Mouse (Mus musculus) midbrain, postnatal 0 days (tissue): Measurements from ENCODE around the gene Ak2. TPM values are rescaled to one million over a fixed set of nuclear protein-coding genes. Genes with fewer than 3 reads are reported as not detected.
A peak's percentile ranks its signal among the peaks of the same experiment; 100 is the strongest.

Experiments used
- ATAC-seq: fragments of 200-750 bp; cut with Nextera tagmentation; 2 replicates; pipeline ENCODE4 v1.8.0; 2017; ENCODE audit warnings: moderate number of reproducible peaks, mild to moderate bottlenecking, moderate TSS enrichment, moderate library complexity; ENCODE audit not compliant: low FRiP score
- DNase-seq: peaks from one replicate; pipeline ENCODE4 v3.0.0-alpha.2; 2015; ENCODE audit warnings: low spot score
- H3K27ac ChIP-seq: fragments of 300-500 bp; sonication (generic); 2 replicates; pipeline ENCODE4 v1.5.1; 2014; ENCODE audit warnings: low read depth, mild to moderate bottlenecking, low read length, mixed read lengths
- H3K27me3 ChIP-seq: fragments of 300-500 bp; sonication (generic); 2 replicates; pipeline ENCODE4 v1.6.1; 2014; ENCODE audit warnings: low read length, control low read depth, mixed read lengths; ENCODE audit not compliant: insufficient read depth
- H3K36me3 ChIP-seq: fragments of 300-500 bp; sonication (generic); 2 replicates; pipeline ENCODE4 v1.6.1; 2014; ENCODE audit warnings: low read length, control low read depth, mixed read lengths; ENCODE audit not compliant: insufficient read depth
- H3K4me1 ChIP-seq: fragments of 300-500 bp; sonication (generic); 2 replicates; pipeline ENCODE4 v1.6.1; 2014; ENCODE audit warnings: mild to moderate bottlenecking, control low read depth, antibody characterized with exemption, low read length, mixed read lengths; ENCODE audit not compliant: insufficient read depth
- H3K4me2 ChIP-seq: fragments of 300-500 bp; sonication (generic); 2 replicates; pipeline ENCODE4 v1.6.1; 2014; ENCODE audit warnings: low read depth, mild to moderate bottlenecking, low read length, mixed read lengths; ENCODE audit not compliant: poor library complexity, severe bottlenecking
- H3K4me3 ChIP-seq: fragments of 300-500 bp; sonication (generic); 2 replicates; pipeline ENCODE4 v1.5.1; 2014; ENCODE audit warnings: low read depth, mild to moderate bottlenecking, low read length, moderate library complexity
- H3K9ac ChIP-seq: fragments of 300-500 bp; sonication (generic); replicated peaks from 2 replicates; pipeline ENCODE4 v1.6.1; 2014; ENCODE audit warnings: mild to moderate bottlenecking, low read length, moderate library complexity, mixed read lengths; ENCODE audit not compliant: poor library complexity, severe bottlenecking
- H3K9me3 ChIP-seq: fragments of 300-500 bp; sonication (generic); 2 replicates; pipeline ENCODE4 v1.6.1; 2016; ENCODE audit warnings: low read length, control low read depth
- CTCF ChIP-seq: IDR thresholded peaks from 2 replicates; pipeline ENCODE4 v1.5.1; 2016; ENCODE audit warnings: antibody characterized with exemption, mild to moderate bottlenecking
- WGBS: fragments of 180-500 bp; shearing (Covaris S2); extraction: QIAGEN DNeasy Blood & Tissue Kit; methylation state at CpG from one replicate; pipeline ENCODE4 v1.1.7; 2014; 5-methylcytosine and 5-hydroxymethylcytosine counted together
- polyA plus RNA-seq: library from polyadenylated mRNA; unstranded; fragments of >200 nt; fragmentation: Nextera tagmentation; extraction: Ambion mirVana; gene quantifications from 2 replicates; pipeline ENCODE4 v1.2.1, GENCODE M21; 2015
- total RNA-seq: library from RNA; depleted of rRNA; stranded (reverse); fragments of >200 nt; gene quantifications from 2 replicates; pipeline ENCODE4 v1.2.3, GENCODE M21; 2014; rRNA removed

The Ak2 gene
- total and polyA plus RNA-seq, 2 experiments from 2014 or later, result 31.0 to 67.1 TPM

DNA sequence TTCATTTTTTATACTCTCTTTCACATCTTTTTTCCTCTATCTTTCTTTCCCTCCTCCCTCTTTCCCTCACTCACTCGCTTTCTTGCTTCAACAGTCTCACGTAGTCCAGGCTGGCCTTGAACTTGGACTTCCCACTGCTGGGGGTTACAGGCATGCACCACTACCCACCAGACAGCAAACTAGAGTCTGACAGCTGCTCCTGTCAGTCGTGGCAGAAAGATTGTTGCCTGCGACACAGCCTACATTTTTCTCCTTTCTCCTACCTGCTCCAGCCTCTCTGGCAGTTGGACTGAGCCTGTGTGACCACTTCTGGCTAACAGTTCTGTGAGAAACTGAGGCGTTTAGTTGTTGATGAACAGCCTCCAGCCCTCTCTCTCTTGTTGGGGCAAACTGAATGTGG, 63.8 kb downstream of the Ak2 start:
- WGBS, result 88% methylated on average over 5 of the region's 5 CpGs
- Histone ChIP-seq H3K36me3 (no peaks in the 10 kb centered on the region; the same call in 1 of the 2 replicates), H3K27ac (no peak overlapping the region), H3K4me3 (no peak overlapping the region), H3K4me2 (no peak overlapping the region), H3K4me1 (peaks cover 4% of the 10 kb centered on the region; the same call in 1 of the 2 replicates), H3K9me3 (no peaks in the 10 kb centered on the region), H3K27me3 (no peaks in the 10 kb centered on the region), H3K9ac (no peak overlapping the region)
- no peak for ATAC-seq
- TF ChIP-seq CTCF, result no peak
- no peak for DNase-seq

DNA sequence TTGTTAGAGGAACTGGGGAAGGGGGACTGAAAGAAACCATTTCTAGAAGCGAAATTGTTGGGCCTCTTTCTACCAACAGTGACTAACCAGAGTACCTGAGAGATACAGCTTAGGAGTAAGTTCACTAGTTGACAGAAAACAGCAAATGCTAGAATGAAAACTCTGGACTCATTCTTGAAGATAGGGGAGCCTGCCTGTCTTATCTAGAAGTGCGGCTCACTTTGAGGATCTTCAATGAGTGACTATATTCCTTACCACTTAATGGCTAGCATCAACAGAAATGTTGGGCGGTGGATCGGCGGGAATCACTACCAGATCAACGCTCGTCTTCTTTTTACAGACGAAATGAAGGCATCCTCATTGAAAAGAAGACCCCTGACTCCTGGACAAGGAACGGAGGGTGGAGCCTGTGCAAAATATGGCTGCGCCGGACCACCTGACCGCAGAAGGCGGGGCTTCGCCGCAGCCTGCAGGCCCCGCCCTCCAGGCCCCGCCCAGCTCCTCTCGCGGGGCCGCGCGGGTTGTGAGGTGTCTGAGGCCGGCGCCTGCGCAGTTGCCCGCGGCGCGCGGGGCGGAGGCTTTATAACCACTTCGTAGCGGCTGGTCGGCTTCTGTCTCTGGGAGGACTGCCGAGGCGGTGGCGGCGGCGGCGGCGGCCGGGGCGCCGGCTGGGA, 65.9 kb downstream of the Ak2 start:
- DNase-seq (peak; percentile 98), ATAC-seq (peak; percentile 95)
- peak overlapping the region; percentile 88 for H3K4me2 ChIP-seq
- peak overlapping the region; percentile 80 for H3K4me3 ChIP-seq
- H3K9me3 ChIP-seq, result no peaks in the 10 kb centered on the region
- no peaks in the 10 kb centered on the region for H3K36me3 ChIP-seq
- peak overlapping the region; percentile 90 for H3K9ac ChIP-seq
- H3K27ac ChIP-seq, result peak overlapping the region; percentile 92
- WGBS, result 5% methylated on average over 32 of the region's 44 CpGs
- no peaks in the 10 kb centered on the region for H3K27me3 ChIP-seq
- peak; percentile 1; the same call in 1 of the 2 replicates for TF ChIP-seq CTCF
- H3K4me1 ChIP-seq, result peaks cover 4% of the 10 kb centered on the region; the same call in 1 of the 2 replicates

DNA sequence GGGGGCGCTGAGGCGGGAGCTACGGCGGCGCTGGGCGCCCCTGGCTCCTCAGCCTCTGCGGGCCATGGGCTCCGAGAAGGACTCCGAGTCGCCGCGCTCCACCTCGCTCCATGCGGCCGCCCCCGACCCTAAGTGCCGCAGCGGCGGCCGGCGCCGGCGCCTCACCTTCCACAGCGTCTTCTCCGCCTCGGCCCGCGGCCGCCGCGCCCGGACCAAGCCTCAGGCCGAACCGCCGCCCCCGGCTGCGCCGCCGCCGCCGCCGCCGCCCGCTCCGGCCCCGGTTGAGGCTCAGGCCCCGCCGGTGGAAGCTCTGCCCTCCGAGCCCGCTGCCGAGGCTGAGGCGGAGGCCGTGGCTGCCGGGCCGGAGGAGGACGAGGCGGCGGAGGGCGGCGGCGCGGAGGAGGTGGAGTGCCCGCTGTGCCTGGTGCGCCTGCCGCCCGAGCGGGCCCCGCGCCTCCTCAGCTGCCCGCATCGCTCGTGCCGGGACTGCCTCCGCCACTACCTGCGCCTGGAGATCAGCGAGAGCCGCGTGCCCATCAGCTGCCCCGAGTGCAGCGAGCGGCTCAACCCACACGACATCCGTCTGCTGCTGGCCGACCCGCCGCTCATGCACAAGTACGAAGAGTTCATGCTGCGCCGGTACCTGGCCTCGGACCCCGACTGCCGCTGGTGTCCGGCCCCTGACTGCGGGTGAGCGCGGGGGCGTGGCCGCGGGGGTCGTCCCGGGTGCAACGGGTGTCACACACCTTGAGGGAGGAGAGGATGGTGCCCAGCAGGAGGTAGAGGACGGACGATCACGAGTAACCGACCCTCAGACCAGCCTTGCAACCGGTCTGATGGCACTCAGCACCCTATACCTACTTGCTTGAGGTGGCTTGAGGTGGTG, 66.7 kb downstream of the Ak2 start, which contains the start of gene Rnf19b:
Gene Rnf19b (plus strand): TSS at position 65 of the 886 bp plus-strand sequence.
- H3K9ac ChIP-seq, result peak within 1 kb of the TSS; percentile 90
- WGBS, result under 1% methylated on average over 69 of the region's 107 CpGs
- H3K4me3 ChIP-seq, result peak within 1 kb of the TSS; percentile 80
- peaks cover 4% of the 10 kb centered on the region; the same call in 1 of the 2 replicates for H3K4me1 ChIP-seq
- peak within 1 kb of the TSS; percentile 92 for H3K27ac ChIP-seq
- TF ChIP-seq CTCF, result no peak
- peak; percentile 44 for ATAC-seq
- H3K9me3 ChIP-seq, result no peaks in the 10 kb centered on the region
- DNase-seq, result peak; percentile 21
- no peaks in the 10 kb centered on the region for H3K27me3 ChIP-seq
- H3K36me3 ChIP-seq, result no peaks in the 10 kb centered on the region
- H3K4me2 ChIP-seq, result peak within 1 kb of the TSS; percentile 88

DNA sequence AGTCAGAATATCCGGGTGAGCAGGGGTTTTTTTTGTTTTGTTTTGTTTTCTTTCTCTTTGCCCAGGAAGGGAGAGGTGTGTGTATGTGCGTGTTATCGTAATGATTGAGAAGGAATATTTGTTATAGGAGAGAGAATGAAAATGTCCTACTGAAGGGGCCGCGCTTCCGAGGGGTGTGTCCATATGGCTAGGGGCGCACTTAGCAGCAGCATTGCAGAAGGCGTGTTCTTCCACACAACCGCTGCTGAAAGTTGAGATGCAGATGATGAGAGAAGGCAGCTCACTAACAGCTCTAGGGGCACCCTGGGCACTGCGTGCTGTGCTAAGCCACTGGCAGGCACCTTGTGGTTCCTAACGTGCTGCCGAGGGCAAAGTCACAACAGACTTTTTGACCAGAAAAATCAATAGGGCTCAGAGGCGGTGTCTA, 67.4 kb downstream of the Ak2 start:
- DNase-seq (peak; percentile 34), ATAC-seq (no peak)
- WGBS, result 1% methylated on average over 13 of the region's 13 CpGs
- Histone ChIP-seq H3K9ac (peak overlapping the region; percentile 90), H3K36me3 (no peaks in the 10 kb centered on the region), H3K4me3 (peak overlapping the region; percentile 80), H3K9me3 (no peaks in the 10 kb centered on the region), H3K27ac (peak overlapping the region; percentile 92; the same call in 1 of the 2 replicates), H3K27me3 (no peaks in the 10 kb centered on the region), H3K4me1 (peaks cover 4% of the 10 kb centered on the region; the same call in 1 of the 2 replicates), H3K4me2 (peak overlapping the region; percentile 88)
- TF ChIP-seq CTCF, result no peak; the same call in 1 of the 2 replicates

DNA sequence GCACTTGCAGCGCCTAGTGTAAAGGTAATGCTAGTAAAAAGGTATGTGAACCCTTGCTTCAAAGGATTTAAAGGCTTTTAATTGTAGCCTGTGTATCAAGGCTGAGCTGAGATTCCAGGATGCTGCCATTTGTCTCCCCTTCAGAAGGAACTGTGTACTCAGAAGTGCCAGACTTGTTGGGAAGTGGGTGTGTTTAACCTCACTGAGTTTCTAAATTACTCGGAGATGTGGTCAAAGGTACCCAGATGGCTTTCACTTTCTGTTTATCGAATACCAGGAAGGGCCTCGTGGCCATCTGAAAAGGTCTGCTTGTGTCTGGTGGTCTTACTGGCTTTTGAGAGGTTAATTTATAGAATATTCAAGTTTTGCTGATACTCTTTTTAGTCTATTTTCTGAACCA, 68.2 kb downstream of the Ak2 start:
- Histone ChIP-seq H3K9ac (0 out of 2 replicates have a peak overlapping the region, but pooled peaks have one; percentile 20), H3K4me3 (peak overlapping the region; percentile 80), H3K4me1 (peaks cover 4% of the 10 kb centered on the region; the same call in 1 of the 2 replicates), H3K27me3 (no peaks in the 10 kb centered on the region), H3K36me3 (no peaks in the 10 kb centered on the region), H3K27ac (no peak overlapping the region), H3K4me2 (peak overlapping the region; percentile 88), H3K9me3 (no peaks in the 10 kb centered on the region)
- TF ChIP-seq CTCF, result no peak
- DNase-seq (no peak), ATAC-seq (no peak)
- WGBS, result 62% methylated on average over 4 of the region's 4 CpGs

Other genes with a start within 250 kb of the Ak2 start
- 0.19 and 0.38 TPM in 2 replicates for gene A3galt2, start 236.6 kb upstream of the Ak2 start, total RNA-seq
- 0.05 TPM in 1 of 2 replicates, not detected in the other for gene A3galt2, start 236.6 kb upstream of the Ak2 start, polyA plus RNA-seq
- 26.7 and 33.3 TPM in 2 replicates for gene Zfp362, start 185.9 kb upstream of the Ak2 start, total RNA-seq
- gene Zfp362, start 185.9 kb upstream of the Ak2 start, polyA plus RNA-seq, result 24.8 and 27.0 TPM in 2 replicates
- gene Trim62, start 108.4 kb upstream of the Ak2 start, total RNA-seq, result 22.3 and 25.2 TPM in 2 replicates
- gene Trim62, start 108.4 kb upstream of the Ak2 start, polyA plus RNA-seq, result 25.9 and 26.8 TPM in 2 replicates
- 20.2 and 29.3 TPM in 2 replicates for gene Azin2, start 29.5 kb upstream of the Ak2 start, total RNA-seq
- 21.7 and 28.5 TPM in 2 replicates for gene Azin2, start 29.5 kb upstream of the Ak2 start, polyA plus RNA-seq
- 138 and 160 TPM in 2 replicates for gene Rnf19b, start 66.3 kb downstream of the Ak2 start, total RNA-seq
- gene Rnf19b, start 66.3 kb downstream of the Ak2 start, polyA plus RNA-seq, result 34.8 and 40.2 TPM in 2 replicates
- 0.99 TPM in 1 of 2 replicates, not detected in the other for gene Tmem54, start 113.6 kb downstream of the Ak2 start, total RNA-seq
- gene Tmem54, start 113.6 kb downstream of the Ak2 start, polyA plus RNA-seq, result 0.21 TPM in 1 of 2 replicates, not detected in the other
- 282 and 292 TPM in 2 replicates for gene Hpca, start 130.1 kb downstream of the Ak2 start, total RNA-seq
- 217 and 238 TPM in 2 replicates for gene Hpca, start 130.1 kb downstream of the Ak2 start, polyA plus RNA-seq
- gene Fndc5, start 145.0 kb downstream of the Ak2 start, total RNA-seq, result 22.5 and 36.3 TPM in 2 replicates
- gene Fndc5, start 145.0 kb downstream of the Ak2 start, polyA plus RNA-seq, result 14.6 and 16.1 TPM in 2 replicates
- gene S100pbp, start 197.8 kb downstream of the Ak2 start, total RNA-seq, result 49.6 and 59.5 TPM in 2 replicates
- 20.7 and 24.2 TPM in 2 replicates for gene S100pbp, start 197.8 kb downstream of the Ak2 start, polyA plus RNA-seq
- 66.8 and 81.9 TPM in 2 replicates for gene Yars, start 197.8 kb downstream of the Ak2 start, total RNA-seq
- gene Yars, start 197.8 kb downstream of the Ak2 start, polyA plus RNA-seq, result 107 and 111 TPM in 2 replicates